Mouse (Mus musculus): ENCODE measurements around the gene Cacna1a.
"Not testable (repeated sequence)": the region's sequence is repeated elsewhere in the genome, so short reads cannot be mapped to it uniquely, and the experiment has no call there.

The Cacna1a gene

DNA sequence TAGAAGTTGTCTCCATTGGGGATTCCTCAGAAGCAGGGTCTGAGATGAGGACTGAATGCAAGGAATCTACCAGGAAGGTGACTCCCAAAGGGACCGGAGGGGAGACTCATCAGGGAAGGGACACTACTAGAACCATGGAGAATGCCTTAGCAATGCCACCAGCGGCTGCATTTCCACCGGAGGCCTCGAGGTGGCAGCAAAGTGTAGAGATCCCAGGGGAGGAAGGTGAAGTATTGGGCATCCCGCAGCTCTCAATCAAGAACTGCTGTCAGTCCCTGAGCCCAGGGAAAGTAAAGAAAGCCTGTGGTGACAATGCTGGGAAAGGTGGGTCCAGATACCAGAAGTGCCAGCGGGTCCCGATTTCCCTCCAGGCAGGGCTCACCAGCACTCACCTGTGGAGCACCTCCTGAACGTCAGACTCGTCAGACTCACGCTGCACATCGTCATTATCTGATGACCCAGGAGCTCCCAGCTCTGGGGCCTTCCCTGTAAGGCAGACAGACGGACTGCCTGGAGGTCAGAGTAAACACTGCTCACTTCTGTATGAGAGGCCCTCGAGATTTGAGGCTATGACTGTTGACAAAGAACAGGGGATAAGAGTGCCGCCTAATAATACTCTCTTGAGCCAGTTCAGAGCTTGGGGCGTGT lies 203.9 kb downstream of the Cacna1a start:
- DNase-seq (ENCODE audit: low spot score in 2 of 2), result peak; percentile 52 to 63

DNA sequence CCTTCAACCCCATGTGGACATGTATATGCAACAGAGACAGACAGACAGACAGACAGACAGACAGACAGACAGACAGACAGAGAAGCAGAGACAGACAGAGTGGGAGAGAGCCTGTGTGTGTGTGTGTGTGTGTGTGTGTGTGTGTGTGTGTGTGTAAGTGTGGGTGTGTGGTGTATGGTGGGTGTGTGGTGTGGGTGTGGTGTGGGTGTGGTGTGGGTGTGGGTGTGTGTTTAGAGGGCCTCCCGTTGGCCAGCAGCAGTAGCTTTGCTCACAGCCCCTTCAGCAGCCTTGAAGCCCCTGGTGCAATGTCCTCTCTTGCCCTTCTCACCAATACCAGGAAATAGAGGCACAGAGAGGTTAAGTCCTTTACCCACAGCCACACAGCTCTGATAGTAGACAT lies 204.9 kb downstream of the Cacna1a start:
- peak in 1 of 2 experiments; percentile 13 for DNase-seq (ENCODE audit: low spot score in 2 of 2)

DNA sequence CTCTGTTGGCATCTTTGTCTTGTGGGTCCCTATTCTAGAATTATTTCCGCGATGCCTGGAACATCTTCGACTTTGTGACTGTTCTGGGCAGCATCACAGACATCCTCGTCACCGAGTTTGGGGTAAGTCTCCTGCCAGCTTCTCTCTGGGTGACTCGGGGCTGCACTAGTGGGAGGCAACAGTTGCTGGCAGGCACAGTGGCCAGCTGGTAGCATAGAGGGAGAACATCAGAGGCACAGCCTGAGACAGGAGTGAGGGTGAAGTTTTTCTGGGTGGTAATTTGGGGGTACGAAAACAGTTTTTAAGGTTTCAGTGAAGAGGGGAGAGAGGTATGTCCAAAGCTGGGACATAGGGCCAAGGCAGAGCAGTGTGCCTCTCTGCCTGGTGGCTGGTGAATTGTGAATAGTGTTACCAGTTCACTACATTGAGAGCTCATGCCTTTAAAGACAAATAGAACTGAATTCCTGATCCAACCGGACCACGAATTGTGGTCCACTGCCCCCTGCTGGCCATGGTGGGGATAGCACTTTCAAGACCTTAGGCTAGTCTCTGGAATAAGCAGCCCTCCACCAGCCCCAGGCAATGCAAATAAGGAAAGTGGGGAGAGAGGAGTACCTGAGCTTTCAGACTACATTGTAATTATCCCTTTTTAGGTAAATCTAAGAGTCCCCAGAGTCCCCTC lies 206.0 kb downstream of the Cacna1a start:
- DNase-seq (ENCODE audit: low spot score in 2 of 2), result peak; percentile 39 to 44

DNA sequence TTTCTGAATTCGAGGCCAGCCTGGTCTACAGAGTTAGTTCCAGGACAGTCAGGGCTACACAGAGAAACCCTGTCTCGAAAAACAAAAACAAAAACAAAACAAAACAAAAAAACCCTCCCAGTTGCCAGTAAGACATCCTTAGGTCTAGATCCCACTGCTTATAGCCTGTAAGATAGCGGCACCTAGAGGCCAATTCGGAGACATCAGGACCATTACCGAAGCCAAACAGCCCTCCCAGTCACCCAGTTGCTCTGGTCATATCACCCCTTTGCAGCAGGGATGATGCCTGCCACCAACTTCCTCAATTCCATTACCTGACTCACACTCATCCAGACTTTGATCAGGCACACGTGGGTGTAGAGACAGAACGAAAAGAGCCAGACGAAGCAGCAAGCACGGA lies 207.4 kb downstream of the Cacna1a start:
- peak; percentile 35 to 41 for DNase-seq (ENCODE audit: low spot score in 2 of 2)

- no peak for DNase-seq (ENCODE audit: low spot score in 2 of 2)
These were observed 211.2 kb downstream of the Cacna1a start for GRCm38 (mm10) chr8:84599401-84599800.

DNA sequence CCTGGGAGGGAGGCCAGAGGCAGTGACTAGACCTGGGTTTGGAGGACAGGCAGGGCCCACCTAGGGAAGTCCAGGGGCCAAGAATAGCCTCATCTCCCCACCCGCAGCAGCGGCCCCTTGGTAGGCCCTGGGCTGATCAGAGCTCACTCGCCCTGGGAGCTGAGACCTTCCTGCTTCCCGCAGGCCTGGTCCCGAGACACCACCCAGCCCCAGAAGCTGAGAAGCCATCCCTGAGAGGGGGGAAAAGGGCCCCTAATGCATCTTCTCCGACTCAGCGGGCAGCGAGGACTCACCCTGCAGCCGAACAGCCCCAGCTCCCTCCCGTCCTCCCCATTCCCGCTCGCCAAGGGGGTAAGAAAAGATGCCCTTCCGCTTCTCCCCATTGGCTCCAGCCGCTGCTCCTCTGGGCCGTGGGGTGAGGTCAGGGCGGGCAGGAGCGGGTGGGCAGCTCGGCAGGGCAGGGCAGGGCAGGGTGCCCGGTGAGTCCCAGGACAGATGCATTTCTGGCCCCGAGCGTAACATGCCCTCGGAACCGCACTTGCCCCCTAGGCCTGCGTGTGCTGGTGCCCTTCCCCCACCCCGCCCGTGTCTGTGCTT lies 212.2 kb downstream of the Cacna1a start:
- no peak for DNase-seq (ENCODE audit: low spot score in 2 of 2)

DNA sequence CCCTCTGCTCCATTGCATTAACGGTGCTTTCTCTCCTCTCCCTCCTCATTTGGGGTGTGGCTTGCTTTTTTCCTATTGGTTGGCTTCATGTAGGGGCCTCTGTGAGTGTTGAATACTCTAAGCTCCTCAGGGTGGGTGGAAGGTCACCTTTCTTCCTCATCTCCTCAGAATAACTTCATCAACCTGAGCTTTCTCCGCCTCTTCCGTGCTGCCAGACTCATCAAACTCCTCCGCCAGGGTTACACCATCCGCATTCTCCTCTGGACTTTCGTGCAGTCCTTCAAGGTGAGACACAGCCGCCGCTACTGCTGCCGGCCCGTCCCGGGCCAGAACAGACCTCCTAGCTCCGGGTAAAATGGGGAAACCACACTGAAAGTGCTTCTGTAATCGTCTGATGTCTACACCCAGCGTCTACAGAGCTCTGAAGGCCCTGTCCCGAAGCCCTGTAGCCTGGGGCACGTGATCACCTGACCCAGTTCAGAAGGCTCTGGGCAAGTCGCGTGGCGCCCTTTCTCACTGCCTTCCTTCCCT lies 213.0 kb downstream of the Cacna1a start:
- DNase-seq (ENCODE audit: low spot score in 2 of 2), result no peak

GRCm38 (mm10) chr8:84614512-84615223 lies 226.4 kb downstream of the Cacna1a start:
- DNase-seq (ENCODE audit: low spot score in 2 of 2), result peak in 1 of 2 experiments; percentile 30

DNA sequence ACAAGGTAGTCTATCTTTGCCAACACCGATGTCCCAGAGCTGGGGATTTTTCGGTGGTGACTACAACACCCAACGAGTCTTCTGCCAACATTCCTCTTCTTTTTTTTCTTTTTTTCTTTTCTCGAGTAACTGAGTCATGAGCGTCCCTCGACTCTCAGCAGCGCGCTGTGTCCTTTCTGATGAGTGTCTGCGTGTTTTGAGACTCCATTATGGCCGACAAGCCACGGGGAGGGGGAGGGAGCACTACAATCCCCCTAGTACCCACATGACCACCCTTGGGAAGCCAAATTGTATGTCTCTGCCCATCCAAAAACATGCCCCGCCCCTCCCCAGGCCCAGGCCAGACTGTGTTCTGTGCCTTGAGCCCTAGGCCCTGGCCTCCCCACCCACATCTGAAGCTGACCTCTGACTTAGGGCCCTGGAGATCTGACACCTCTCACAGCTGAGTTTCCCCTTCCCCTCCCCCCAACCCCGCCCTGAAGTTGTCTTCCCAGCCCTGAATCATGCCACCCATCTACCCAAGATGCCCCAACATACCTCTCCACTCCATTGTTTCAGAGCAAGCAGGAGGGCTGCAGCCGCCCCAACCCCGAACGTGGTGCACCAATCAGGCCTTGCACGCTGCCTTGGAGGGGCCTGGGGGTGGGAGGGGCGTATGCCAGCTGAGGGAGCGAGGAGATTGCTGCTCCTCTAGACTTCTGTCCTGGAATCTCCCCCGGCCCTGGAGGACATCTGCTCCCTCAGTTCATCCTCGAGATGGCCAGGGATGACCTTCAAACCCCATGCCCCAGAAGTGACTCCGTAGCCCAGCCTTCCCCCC lies 227.6 kb downstream of the Cacna1a start:
- DNase-seq (ENCODE audit: low spot score in 2 of 2), result no peak

DNA sequence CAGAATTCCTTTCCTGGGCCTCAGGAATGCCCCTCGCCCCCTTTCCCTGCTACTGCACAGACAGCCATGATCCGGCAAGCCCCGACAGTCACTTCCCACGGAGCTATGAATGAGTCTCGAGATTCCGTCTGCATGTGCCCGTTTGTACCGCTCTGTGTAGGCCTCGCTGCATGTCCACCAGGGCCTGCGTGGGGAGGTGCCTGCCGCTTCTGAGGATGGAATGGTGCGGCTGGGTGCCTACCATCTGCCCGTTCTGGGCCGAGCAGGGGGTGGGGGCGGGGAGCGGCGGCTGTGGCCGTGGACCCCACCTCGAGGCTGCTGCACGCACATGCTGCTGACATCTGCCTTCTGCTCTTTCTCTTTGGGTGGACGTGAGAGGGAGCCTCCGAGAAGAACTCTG lies 228.8 kb downstream of the Cacna1a start:
- DNase-seq (ENCODE audit: low spot score in 2 of 2), result no peak

DNA sequence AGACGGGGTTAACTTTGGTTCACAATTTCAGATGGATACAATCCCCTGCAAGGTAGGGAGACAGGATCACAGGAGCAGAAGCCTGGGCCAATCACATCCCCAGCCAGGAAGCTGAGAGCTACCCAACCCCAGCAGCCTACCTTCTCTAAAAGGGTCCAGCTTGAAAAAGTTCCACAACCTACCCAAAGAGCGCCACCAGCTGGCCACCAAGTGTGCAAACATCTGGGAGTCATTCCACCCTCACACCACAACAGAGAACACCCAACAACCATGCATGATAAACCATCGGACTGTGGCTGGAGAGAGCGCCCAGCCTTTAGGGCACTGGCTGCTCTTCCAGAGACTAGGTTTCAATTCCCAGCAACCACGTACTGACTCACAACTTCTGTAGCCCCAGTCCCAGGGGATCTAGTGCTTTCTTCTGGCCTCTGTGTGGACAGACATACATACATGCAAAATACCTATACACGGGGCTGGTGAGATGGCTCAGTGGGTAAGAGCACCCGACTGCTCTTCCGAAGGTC lies 232.9 kb downstream of the Cacna1a start:
- no peak for DNase-seq (ENCODE audit: low spot score in 2 of 2)

DNA sequence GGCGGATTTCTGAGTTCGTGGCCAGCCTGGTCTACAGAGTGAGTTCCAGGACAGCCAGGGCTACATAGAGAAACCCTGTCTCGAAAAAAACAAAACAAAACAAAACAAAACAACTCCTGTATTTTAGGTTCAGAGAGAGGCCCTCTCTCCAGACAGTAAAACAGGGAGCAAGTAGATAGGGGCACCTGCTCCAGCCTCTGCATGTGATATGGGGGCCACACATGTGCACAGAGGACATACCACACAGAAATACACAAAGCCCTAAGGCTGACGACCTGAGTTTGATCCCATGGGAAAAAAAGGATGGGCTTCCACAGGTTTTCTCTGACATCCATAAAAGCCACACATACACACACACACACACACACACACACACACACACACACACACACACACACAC lies 235.2 kb downstream of the Cacna1a start:
- DNase-seq (ENCODE audit: low spot score in 2 of 2), result not testable (repeated sequence)

- no peak for DNase-seq (ENCODE audit: low spot score in 2 of 2)
These were observed 241.3 kb downstream of the Cacna1a start for GRCm38 (mm10) chr8:84629586-84629985.

DNA sequence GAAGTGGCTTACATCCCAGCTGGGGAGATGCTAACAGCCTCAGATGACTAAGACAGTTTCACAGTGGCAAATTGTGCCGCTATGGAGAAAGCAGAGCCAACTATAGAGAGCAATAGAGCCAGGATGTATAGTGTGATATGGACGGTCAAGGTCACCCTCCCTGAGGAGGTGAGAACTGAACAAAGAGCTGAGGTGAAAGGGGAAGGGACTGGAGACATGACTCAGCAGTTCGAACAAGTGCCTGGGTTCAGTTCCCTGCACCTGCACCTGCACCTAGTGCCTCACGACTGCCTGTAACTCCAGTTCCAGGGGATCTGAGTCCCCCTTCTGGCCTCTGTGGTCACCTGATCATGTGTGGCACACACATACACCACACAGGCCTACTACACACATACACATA lies 241.9 kb downstream of the Cacna1a start:
- no peak for DNase-seq (ENCODE audit: low spot score in 2 of 2)

DNA sequence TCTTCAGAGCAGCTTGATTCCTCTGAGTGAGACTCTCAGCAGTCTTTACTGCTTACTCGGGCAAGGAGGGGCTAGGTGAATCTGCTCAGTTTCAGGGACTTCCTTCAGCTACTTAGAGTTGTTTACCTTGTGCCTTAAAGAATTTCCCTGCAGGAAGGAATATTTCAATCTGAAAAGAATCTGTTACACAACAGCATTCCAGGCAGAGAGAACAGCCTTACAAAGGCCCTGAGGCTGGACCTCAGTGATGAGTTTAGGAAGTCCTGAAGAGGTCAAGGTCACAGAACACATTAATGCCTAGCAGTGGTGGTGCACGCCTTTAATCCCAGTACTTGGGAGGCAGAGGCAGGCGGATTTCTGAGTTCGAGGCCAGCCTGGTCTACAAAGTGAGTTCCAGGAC lies 243.6 kb downstream of the Cacna1a start:
- no peak for DNase-seq (ENCODE audit: low spot score in 2 of 2)

- no peak for DNase-seq (ENCODE audit: low spot score in 2 of 2)
These were observed 245.8 kb downstream of the Cacna1a start for GRCm38 (mm10) chr8:84633841-84634584.

GRCm38 (mm10) chr8:84634849-84635304 lies 246.6 kb downstream of the Cacna1a start:
- DNase-seq (ENCODE audit: low spot score in 2 of 2), result no peak

DNA sequence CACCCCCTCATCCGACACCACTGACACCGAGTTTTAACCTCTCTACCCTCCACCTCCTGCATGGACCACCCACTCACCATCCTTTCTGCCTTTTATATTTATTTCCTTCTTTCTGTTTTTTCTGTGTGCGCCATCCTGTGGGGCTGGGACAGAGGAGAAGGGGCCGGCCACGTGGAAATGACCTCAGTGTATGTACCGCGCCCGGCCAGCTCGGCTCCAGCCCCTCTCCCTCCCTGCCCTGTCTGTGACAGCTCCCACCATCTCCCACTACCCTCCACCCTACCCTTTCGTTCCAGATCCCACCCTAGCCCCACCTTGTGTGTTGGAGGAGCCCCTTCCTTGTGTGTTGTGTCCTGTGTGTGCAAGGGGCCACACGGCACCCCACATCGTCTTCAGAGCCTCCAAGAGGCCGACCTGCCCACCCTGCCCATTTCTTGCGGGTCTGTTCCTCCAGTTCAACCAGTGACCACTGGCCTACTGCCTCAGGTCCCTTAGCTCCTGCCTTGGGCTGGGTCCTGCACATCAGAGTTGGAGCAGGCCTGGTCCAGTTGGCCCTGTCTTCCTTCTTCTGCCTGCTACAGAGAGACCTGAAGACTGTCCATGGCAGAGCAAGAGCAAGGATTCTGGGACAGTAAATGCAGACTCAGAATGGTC lies 247.3 kb downstream of the Cacna1a start:
- DNase-seq (ENCODE audit: low spot score in 2 of 2), result no peak

DNA sequence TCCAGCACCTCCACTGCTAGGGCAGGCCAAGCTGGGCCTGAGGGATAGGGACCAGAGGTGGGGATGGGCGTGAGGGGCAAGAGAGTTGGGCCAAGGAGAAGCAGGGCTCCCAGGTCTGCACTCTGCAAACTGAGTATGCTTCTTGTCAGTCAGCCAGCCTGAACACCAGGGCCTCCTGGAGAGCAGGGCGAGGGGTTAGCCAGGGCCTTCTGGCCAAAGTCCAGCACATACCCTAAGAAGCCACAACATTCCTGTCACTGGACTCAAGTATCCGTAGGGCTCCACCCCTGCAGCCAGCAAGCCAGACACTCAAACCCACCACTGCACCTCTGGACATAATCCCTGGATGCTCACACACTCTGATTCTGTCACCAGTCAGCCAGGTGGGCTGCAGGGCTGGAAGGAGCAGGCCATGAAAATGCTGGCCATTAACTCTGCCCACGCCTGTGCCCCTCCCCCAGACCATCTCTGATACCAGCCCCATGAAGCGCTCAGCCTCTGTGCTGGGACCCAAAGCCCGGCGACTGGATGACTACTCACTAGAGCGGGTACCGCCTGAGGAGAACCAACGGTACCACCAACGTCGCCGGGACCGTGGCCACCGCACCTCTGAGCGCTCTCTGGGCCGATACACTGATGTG lies 247.9 kb downstream of the Cacna1a start:
- no peak for DNase-seq (ENCODE audit: low spot score in 2 of 2)

All from spleen, postnatal 36 days (tissue).